Mouse (Mus musculus) cerebellum, adult 2 months (tissue): ENCODE results near the gene Mss51.

Source experiments
- CTCF ChIP-seq: fragments of 200-500 bp; IDR thresholded peaks from 2 replicates; pipeline ENCODE4 v1.5.1; 2011; ENCODE audit warnings: low read depth, mild to moderate bottlenecking, control low read depth, low read length, moderate library complexity, borderline replicate concordance; ENCODE audit not compliant: insufficient read depth
- POLR2A ChIP-seq: fragments of 200-500 bp; IDR thresholded peaks from 2 replicates; pipeline ENCODE4 v1.6.1; 2011; ENCODE audit warnings: low read length, control low read depth, borderline replicate concordance; ENCODE audit not compliant: insufficient read depth

GRCm38 (mm10) chr14:20478385-20478784, 18.3 kb downstream of the Mss51 start:
- TF ChIP-seq CTCF (no peak), POLR2A (no peak)
